Mouse (Mus musculus) heart, adult 8-10 months (tissue): ENCODE measurements at regions not wholly inside any gene's neighbourhood (a gene's known extent, or its start where the extent isn't known, plus 50 kb on each side); places are given as distances from the start of the nearest gene placed in this dataset.

Experiments
- DNase-seq: peaks from one replicate; pipeline ENCODE4 v3.0.0; 2022; ENCODE audit warnings: low spot score

- no peak for DNase-seq
Measured at GRCm38 (mm10) chr15:50423082-50423665, 3461.5 kb upstream of the Gm7489 start.

DNA sequence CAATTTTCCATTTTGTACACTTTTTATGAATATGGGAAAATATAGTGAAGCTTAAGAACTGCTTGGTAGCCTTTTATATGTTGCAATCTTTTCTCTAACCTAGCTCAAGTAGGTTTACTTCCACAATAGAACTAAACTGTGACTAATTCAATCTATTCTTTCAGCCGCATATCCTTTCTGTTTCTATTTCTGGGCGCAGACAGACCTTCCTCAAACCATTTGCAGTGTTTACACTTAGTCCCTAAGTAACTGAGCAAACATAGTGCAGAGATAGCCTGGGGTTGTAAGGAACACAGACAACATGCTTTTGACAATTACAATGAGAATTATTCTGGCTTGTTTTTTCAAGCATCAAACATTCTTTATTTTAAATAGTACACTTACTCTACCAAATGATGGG is 3435.1 kb upstream of the Gm7489 start:
- no peak for DNase-seq

GRCm38 (mm10) chr15:50472626-50473025 is 3412.1 kb upstream of the Gm7489 start:
- no peak for DNase-seq

DNA sequence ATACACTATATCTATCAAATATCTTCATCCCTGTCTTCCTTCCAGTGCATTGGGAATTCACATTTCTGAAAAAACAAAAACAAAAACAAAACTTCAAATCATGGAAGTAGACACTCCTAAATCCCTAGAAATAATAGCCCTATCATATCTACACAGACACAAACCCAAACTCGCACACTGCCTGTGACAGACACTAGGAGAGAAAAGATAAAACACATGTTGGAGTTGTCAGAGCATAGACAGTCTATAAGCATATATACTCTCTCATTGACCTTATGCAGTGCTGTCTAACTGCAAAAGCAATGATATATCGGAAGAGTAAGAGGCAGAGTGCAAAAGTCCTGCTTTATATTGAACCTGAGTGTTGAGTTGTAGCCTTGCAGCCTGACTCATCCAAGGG is 3386.0 kb upstream of the Gm7489 start:
- no peak for DNase-seq

GRCm38 (mm10) chr15:50507999-50508624 is 3376.6 kb upstream of the Gm7489 start:
- peak; percentile 18 for DNase-seq

DNA sequence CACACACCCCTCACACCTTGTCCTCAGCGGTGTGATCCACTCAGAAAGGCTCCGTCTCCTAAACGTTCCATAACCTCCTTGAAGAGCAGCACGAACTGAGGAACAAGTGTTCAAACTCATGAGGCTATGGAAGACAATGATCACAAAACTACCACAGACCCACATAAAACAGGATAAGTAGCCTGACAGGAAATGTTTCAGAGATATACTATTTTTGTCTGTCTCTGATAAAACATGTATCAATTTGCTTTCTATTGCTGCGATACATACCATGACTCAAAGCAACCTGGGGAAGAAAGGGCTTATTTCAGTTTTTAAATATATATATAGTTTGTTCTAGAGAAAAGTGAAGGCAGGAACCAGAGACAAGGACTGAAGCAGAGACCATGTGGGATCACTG is 3371.7 kb upstream of the Gm7489 start:
- DNase-seq, result no peak

- DNase-seq, result no peak
Measured at GRCm38 (mm10) chr15:50524841-50525240, 3359.9 kb upstream of the Gm7489 start.

DNA sequence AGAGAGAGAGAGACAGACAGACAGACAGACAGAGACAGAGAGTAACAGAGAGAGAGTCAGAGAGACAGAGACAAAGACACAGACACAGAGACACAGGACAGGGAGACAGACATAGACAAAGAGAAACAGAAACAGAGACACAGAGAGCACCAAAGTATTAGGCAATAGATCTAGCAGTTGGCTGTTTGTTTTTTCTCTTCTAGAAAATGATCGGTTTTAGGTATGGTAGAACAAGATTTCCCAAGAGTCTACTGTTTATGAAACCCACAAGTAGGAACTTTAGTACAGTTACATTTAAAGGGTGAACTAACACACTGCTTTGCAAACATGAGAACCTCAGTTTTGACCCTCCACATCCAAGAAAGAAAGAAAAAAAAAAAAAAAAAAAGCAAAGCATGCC is 3350.2 kb upstream of the Gm7489 start:
- no peak for DNase-seq

DNA sequence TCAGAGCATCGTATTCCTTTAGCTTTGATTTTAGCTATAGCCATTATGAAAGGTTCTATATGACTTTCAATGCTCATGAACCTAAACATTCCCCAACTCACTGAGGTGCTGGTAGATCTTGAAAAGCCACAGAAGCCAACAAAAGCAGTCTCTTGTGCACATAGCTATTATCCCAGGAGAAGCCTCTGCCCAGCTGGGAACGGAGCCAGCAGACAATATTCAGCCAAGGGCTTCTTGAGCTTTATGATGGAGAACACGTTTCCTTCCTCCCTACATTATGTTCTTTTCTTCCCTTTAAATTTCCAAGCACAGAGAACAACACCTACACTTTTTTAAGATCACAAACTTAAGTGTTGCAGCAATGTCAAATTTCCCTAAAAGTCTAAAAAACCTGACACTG is 3321.1 kb upstream of the Gm7489 start:
- DNase-seq, result no peak

DNA sequence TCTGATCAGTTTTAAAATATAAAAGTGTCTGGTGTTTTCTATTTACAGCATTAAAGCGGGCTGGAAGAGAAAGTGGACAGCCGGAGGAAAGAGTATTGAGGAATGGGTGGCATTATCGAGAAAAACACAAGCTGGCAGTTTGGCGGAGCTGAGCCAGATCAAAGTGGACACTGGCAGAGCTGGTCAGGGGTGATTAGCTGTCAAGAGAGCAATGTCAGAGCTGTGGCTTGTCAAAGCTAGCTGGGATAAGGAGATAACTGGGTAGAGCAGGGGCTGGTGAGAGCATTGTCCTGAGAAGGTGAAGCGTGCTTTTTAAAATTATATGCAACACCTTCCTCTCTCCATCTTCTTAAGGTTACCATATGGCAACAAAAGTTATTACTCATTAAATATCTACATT is 3303.9 kb upstream of the Gm7489 start:
- no peak for DNase-seq

- DNase-seq, result no peak
Measured at GRCm38 (mm10) chr15:50583951-50584350, 3300.8 kb upstream of the Gm7489 start.

DNA sequence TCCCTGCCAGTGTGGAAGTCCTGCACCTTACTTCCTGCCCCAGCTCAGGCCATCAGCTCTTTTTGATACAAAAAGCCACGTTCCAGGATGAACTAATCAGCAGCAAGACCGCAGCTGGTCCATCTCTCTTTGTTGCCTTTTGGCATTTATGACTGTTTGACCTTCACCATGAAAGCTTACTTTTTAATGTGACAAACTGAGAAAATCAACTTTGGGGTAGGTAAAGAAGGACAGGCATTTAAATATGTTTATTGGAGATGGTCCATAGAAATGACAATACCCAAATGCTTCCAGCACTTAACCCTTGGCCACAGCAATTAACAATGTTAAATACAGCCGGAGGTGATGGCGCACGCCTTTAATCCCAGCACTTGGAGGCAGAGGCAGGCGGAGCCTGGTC is 3299.2 kb upstream of the Gm7489 start:
- DNase-seq, result no peak
